Mouse (Mus musculus) CH12F3 (cell line): Measurements from ENCODE around the gene Samd13.

Source experiments
- in situ Hi-C: fragments of 300-500 bp; cut with MboI; formaldehyde crosslinking; loops from 2 replicates; pipeline ENCODE4 v1.14.3; 2020; ENCODE audit warnings: low sequenced_read_pairs

Samd13 gene

GRCm38 (mm10) chr3:146684811-146685675, at the start of gene Samd13:
TSS of gene Samd13 (minus strand) at chr3:146685592.
- in situ Hi-C loops, result no loop called here

DNA sequence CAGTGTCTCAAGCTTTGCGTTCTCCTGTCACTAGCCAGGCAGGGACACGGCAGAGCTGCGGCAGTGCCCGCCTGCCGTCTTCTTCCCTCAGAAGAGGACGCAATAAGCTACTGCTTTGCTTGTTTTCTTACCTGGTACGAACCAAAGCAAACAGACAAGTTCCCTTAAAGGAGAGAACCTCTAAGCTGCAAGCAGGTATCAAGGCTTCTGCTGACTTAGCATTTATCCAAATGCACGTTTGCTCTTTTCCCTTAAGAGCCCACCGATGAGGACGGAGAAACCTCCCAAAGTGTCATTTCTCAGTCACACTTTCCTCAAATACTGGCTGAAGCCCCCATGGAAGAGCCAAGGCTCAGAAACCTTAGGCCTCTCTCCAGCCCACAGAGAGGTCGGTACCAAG, 46.1 kb upstream of the Samd13 start:
- in situ Hi-C loops, result no loop called here

DNA sequence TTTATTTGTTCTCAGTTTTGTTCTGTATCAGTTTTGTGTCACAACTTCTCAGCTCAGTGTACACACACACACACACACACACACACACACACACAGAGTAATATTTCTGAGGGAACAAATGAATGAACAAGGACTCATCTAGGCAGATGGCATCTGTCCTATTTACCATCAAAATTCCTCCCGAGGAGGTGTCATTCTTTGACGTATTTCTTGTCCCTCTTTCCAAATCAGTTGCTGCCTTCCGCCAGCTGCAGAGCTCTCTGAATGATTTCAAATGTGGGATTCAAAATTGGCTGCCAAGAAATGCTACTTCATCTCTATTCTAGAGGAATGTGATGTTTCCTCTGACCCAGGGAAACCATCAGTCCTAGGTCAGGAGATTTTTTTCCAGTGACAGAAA, 37.6 kb upstream of the Samd13 start:
- in situ Hi-C loops, result no loop called here

- in situ Hi-C loops, result no loop called here
Measured at GRCm38 (mm10) chr3:146719696-146720095, 34.3 kb upstream of the Samd13 start.

- in situ Hi-C loops, result no loop called here
Measured at GRCm38 (mm10) chr3:146718251-146718650, 32.9 kb upstream of the Samd13 start.

GRCm38 (mm10) chr3:146712305-146712704, 26.9 kb upstream of the Samd13 start:
- in situ Hi-C loops, result no loop called here

DNA sequence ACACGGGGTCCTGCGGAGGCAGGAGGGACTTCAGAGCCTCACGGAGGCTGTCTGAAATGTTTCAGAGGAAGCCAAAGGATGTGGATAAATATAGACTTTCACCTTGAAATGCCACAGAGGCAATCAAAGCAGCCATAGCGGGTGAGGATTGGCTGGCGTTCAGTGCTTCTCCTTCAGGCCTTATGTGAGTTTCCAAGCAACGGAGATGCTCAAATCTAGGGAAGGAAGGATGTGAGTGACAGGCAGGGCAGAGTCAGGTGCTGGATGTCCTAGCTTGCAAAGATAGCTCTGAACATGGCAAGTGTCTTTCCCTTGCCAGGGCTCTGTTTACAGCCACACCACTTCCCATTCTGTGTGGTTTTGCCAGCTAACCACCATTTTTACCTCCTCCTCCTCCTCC, 26.2 kb upstream of the Samd13 start:
- in situ Hi-C loops, result no loop called here

GRCm38 (mm10) chr3:146711084-146711483, 25.7 kb upstream of the Samd13 start:
- in situ Hi-C loops, result no loop called here

GRCm38 (mm10) chr3:146709086-146709485, 23.7 kb upstream of the Samd13 start:
- in situ Hi-C loops, result no loop called here

- in situ Hi-C loops, result no loop called here
Measured at GRCm38 (mm10) chr3:146708381-146708780, 23.0 kb upstream of the Samd13 start.

DNA sequence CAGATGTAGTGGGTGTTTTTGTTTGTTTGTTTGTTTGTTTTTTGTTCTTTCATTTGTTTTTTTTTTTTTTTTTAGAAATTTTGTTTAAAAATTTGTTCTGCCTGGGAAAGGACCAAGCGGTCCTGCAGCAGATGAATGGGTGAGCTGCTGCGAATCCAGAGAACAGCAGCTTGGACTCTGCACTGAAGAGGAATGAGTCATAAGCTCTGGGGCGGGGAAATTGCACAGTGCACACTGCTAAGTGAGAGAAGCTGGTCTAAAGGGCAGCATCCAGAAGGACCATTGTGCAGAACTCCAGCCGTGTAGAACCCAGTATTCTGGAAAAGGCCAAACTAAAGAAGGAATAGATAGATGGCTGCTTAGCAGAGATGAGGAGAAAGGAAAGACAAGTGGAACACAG, 18.7 kb upstream of the Samd13 start:
- in situ Hi-C loops, result no loop called here

DNA sequence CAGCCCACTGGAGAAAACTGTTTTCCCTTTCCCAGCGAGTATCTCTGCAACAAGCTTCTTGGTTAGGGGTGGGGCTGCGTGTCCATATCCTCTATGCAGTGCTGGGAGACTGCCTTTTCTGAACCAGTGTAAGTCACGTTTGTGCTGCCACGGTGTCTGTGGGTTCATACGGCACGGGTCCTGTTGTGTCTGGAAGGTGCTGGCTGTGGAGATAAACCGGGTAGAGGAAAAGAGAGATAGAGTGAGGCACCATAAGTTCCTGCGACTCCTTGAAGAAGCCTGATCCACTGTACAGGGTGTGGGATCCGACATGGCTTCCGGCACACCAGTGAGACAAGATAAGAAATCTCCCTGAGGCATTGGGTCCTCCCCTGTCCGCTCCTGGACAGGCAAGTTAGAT, 14.7 kb upstream of the Samd13 start:
- in situ Hi-C loops, result no loop called here

DNA sequence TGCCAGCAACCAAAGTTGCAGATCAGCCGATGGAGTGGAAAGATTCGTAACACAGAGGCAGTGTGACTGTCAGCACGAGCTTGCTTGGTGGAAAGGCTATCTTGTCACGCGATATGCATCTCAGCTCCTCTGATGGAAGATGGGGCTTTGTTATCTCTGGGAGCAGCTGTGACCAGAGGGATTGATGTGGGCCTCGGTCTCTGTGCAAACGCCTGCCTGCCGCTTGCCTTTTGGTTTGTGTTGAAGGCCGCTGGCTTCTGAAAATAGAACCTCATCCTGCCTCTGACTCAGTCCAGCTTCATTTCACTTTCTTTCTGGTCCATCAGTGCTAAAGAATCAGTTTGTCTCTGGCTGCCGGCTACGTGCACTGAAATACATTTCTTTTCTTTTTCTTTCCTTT, 13.6 kb upstream of the Samd13 start:
- in situ Hi-C loops, result no loop called here

DNA sequence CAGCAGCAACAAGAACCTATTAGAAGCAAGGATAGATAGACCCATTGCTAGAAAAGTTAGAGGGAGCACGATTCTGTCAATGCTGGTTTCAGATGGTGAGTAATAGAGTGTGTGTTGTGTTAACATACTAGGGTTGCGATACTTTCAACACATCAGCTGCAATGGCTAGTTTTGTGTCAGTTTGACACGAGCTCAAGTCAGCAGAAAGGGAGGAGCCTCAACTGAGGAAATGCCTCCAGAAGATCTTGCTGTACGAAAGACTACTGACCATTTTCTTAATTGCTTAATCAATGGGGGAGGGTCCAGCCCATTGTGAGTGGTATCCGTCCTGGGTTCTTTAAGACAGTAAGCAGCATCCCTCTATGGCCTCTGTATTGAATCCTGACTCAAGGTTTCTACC, 7.2 kb upstream of the Samd13 start:
- in situ Hi-C loops, result no loop called here

DNA sequence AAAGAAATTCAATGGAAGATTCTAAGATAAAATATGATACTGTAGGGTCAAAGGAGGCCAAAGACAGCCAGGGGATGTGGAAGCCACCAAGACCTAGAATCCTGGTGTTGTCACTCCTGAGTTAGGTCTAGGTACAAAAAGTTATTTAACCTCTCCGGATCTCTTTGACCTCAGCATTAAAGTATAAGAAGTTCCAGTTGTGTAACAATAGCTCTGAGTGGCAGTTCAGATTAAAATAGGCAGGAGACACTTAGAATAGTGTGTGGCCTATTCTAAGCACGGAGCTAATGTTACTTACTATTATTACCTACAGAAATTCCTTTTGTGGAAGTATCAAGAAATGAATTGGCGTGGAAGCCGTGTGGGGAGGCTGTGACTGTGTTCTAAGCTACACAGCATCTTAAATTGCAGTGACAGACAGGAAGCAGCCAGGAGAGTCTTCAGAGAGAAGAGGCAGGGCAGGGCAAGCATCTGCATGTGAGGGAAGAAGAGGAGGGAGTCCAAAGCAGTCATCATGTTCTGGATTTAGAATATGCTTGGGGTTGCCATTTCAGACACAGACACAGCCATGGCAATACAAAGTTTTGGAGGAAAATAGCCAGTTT, 1.8 kb upstream of the Samd13 start:
- in situ Hi-C loops, result no loop called here

DNA sequence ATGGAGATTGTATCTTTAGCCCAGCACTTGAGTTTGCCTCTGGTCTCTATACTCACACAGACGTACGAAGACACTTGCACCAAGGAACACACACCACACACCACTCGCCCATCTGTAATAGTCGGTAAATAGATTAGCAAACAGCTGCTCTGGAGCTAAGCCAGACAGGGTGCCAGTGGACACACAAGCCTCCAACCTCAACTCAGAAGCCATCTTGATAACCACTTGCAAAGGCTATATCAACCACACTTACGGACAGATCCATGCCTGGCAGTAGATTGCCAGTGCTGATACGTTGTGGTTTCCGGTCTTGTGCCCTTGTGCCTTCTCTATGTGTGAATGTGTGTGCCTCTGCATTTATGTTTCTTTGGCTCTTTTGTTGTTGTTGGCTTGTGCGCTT, 1.0 kb upstream of the Samd13 start:
- in situ Hi-C loops, result no loop called here

GRCm38 (mm10) chr3:146683095-146683494, 2.3 kb downstream of the Samd13 start:
- in situ Hi-C loops, result no loop called here

GRCm38 (mm10) chr3:146682140-146682651, 3.2 kb downstream of the Samd13 start:
- in situ Hi-C loops, result no loop called here

DNA sequence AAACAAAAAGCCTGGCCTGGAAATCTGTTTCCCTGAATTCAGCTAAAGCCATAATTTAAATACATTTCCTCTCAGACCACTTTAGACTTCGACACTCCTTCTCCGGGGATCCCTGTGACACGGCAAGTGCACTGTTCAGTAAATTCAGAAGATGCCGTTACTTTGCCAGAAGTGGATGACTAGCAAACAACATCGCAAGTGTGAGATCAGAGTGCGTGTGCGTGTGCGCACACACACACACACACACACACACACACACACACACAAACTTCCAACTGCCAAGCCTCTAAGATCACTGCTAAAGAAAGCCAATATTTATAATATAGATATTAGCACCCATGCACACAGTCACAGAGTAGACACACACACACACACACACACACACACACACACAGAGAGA, 3.7 kb downstream of the Samd13 start:
- in situ Hi-C loops, result no loop called here

GRCm38 (mm10) chr3:146680625-146681024, 4.8 kb downstream of the Samd13 start:
- in situ Hi-C loops, result no loop called here

- in situ Hi-C loops, result no loop called here
Measured at GRCm38 (mm10) chr3:146679646-146680045, 5.7 kb downstream of the Samd13 start.

GRCm38 (mm10) chr3:146676193-146676592, 9.2 kb downstream of the Samd13 start:
- in situ Hi-C loops, result no loop called here
